ENCODE assay signal across 16 mouse cellular contexts in genomic region chr2:156673307-156673706, GRCm38 (mm10). TPM values are rescaled to one million over a fixed set of nuclear protein-coding genes. Genes with fewer than 3 reads are reported as not detected.
DNase-seq lines count a peak whose midpoint lies in the region; ATAC-seq lines count a peak whose summit lies in the region.
"Had no signal": no experiment of that assay in that cellular context is flagged by ENCODE, and none has a peak within 500 bp of the region (broad histone marks: within the 10 kb centered on the region; RNA-seq: fewer than 3 reads in every experiment).

No protein-coding gene starts in this region.

- no peaks in the 10 kb centered on the region for H3K27me3 ChIP-seq in forebrain, embryonic 13.5 days
- no peaks in the 10 kb centered on the region for H3K27me3 ChIP-seq in forebrain, embryonic 12.5 days
- H3K27me3 ChIP-seq: liver, embryonic 12.5 days had no signal

- 0 out of 2 replicates have a peak, but pooled peaks cover 4% of the 10 kb centered on the region for H3K4me1 ChIP-seq in forebrain, embryonic 13.5 days
- no peaks in the 10 kb centered on the region for H3K4me1 ChIP-seq in forebrain, embryonic 12.5 days
- H3K4me1 ChIP-seq: heart, embryonic 13.5 days; liver, embryonic 12.5 days had no signal

- no peaks in the 10 kb centered on the region for H3K9me3 ChIP-seq in forebrain, embryonic 13.5 days (replicated peaks)
- H3K9me3 ChIP-seq in forebrain, embryonic 12.5 days: no peaks in the 10 kb centered on the region
- H3K9me3 ChIP-seq: heart, embryonic 13.5 days; liver, embryonic 12.5 days had no signal

- 77% methylated on average over 10 of the region's 10 CpGs for WGBS in forebrain, embryonic 13.5 days
- WGBS in forebrain, embryonic 12.5 days: 85% methylated on average over 10 of the region's 10 CpGs

- H3K9ac ChIP-seq in forebrain, embryonic 13.5 days: no peak overlapping the region
- H3K9ac ChIP-seq in forebrain, embryonic 12.5 days: no peak overlapping the region
- H3K9ac ChIP-seq: heart, embryonic 13.5 days; liver, embryonic 12.5 days had no signal

- peak; percentile 81 to 89 for DNase-seq in frontal cortex, adult 2 months (ENCODE audit: extremely low spot score in 1 of 2, low spot score in 1 of 2)
- DNase-seq in left cerebral cortex, adult 18-20 months (ENCODE audit: low spot score in 2 of 2): peak; percentile 67 to 80
- peak; percentile 82 to 85 for DNase-seq in right cerebral cortex, postnatal 36 days (ENCODE audit: low spot score in 2 of 2)
- DNase-seq in heart, adult 9 months (ENCODE audit: low spot score in 2 of 2): no peak
- no peak for DNase-seq in gastrocnemius, postnatal 10 days
- DNase-seq: gastrocnemius, postnatal 25 days; lung, postnatal 14 days; spleen, adult 18-20 months had no signal

- peak overlapping the region; percentile 16; the same call in 1 of the 2 replicates for H3K27ac ChIP-seq in forebrain, embryonic 13.5 days
- no peak overlapping the region for H3K27ac ChIP-seq in forebrain, embryonic 12.5 days
- H3K27ac ChIP-seq: heart, embryonic 13.5 days; liver, embryonic 12.5 days had no signal

- no peak overlapping the region for H3K4me2 ChIP-seq in forebrain, embryonic 13.5 days
- no peak overlapping the region for H3K4me2 ChIP-seq in forebrain, embryonic 12.5 days
- H3K4me2 ChIP-seq: heart, embryonic 13.5 days; liver, embryonic 12.5 days; midbrain, embryonic 11.5 days had no signal

- ATAC-seq in forebrain, embryonic 13.5 days: peak; percentile 63; the same call in 1 of the 2 replicates
- no peak for ATAC-seq in forebrain, embryonic 12.5 days (ENCODE audit: low FRiP score)
- ATAC-seq in CD4-positive, CD25-positive, alpha-beta regulatory T cell, adult 4 months: no peak
- ATAC-seq: intestine, postnatal 0 days; liver, embryonic 12.5 days had no signal

- H3K4me3 ChIP-seq in forebrain, embryonic 13.5 days: no peak overlapping the region
- no peak overlapping the region for H3K4me3 ChIP-seq in forebrain, embryonic 12.5 days (replicated peaks)
- H3K4me3 ChIP-seq: heart, embryonic 13.5 days; liver, embryonic 12.5 days; myocyte had no signal

- no peaks in the 10 kb centered on the region for H3K36me3 ChIP-seq in forebrain, embryonic 13.5 days (ENCODE audit: poor library complexity, severe bottlenecking)
- no peaks in the 10 kb centered on the region for H3K36me3 ChIP-seq in forebrain, embryonic 12.5 days (replicated peaks)
- H3K36me3 ChIP-seq: heart, embryonic 13.5 days; liver, embryonic 12.5 days had no signal

RNA-seq across cellular contexts. Expression of gene Dlgap4, which starts 59.8 kb away (rescaled TPM):
- polyA plus RNA-seq in forebrain, embryonic 13.5 days (2015; fragmentation: Nextera tagmentation; extraction: Ambion mirVana): 234 and 240 TPM in 2 replicates
- 195 and 197 TPM in 2 replicates for polyA plus RNA-seq in forebrain, embryonic 12.5 days (2016; fragmentation: Nextera tagmentation; extraction: Ambion mirVana)
- polyA plus RNA-seq in frontal cortex, adult 2 months (2012; rRNA removed): 234 and 261 TPM in 2 replicates
- 100 to 1,000 TPM; 215 to 219 TPM for total RNA-seq in left cerebral cortex, adult 18-20 months (2021)
- 100 to 1,000 TPM in 1 of 2 experiments, 10 to 100 TPM in 1; 71.7 to 109 TPM for polyA plus RNA-seq in CD4-positive, CD25-positive, alpha-beta regulatory T cell, adult 4 months (2017; shearing (Covaris generic))
- total RNA-seq in gastrocnemius, postnatal 10 days (2021): 100 to 1,000 TPM in 1 of 2 experiments, 10 to 100 TPM in 1; 76.5 to 102 TPM

Comparison
In these comparisons a context has a peak if more than half of its experiments do, and no peak if none do; other contexts are left out.
1. DNase-seq: peak in frontal cortex, adult 2 months (2 of 2), left cerebral cortex, adult 18-20 months (2 of 2) and right cerebral cortex, postnatal 36 days (2 of 2); none in heart, adult 9 months (0 of 2) and gastrocnemius, postnatal 10 days (single experiment).